In the genomic region with DNA sequence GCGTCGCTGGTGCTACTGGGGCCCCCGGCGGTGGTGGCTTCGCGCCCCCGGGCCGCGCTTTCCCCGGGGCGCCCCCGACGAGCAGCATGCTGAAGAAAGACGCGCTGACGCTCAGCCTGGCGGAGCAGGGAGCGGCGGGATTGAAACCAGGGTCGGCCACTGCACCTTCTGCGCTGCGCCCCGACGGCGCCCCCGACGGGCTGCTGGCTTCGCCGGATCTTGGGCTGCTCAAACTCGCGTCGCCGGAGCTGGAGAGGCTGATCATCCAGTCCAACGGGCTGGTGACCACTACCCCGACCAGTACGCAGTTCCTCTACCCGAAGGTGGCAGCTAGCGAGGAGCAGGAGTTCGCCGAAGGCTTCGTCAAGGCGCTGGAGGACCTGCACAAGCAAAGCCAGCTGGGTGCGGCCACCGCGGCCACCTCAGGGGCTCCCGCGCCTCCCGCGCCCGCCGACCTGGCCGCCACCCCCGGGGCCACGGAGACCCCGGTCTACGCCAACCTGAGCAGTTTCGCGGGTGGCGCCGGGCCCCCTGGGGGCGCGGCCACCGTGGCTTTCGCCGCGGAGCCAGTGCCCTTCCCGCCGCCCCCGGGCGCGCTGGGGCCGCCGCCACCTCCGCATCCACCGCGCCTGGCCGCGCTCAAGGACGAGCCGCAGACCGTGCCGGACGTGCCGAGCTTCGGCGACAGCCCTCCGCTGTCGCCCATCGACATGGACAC, we compare ENCODE assay signal across 8 mouse cellular contexts. TPM values are rescaled to one million over a fixed set of nuclear protein-coding genes. Genes with fewer than 3 reads are reported as not detected.
DNase-seq lines count a peak whose midpoint lies in the region; ATAC-seq and TF ChIP-seq lines count a peak whose summit lies in the region.

No protein-coding gene starts in this region.

- DNase-seq in lung, postnatal 0 days (ENCODE audit: low spot score): no peak
- DNase-seq in lung, postnatal 14 days: no peak
- peak in 1 of 2 experiments; percentile 55 for DNase-seq in spleen, adult 2 months (ENCODE audit: low read depth in 1 of 2, low spot score in 2 of 2)
- no peak for DNase-seq in embryo, embryonic 10.5 days (ENCODE audit: low spot score)

- 0 out of 2 replicates have a peak, but pooled peaks cover 7% of the 10 kb centered on the region for H3K36me3 ChIP-seq in lung, postnatal 0 days (ENCODE audit: insufficient read depth, low read length)
- H3K36me3 ChIP-seq in forebrain, embryonic 16.5 days (ENCODE audit: control insufficient read depth, insufficient read depth): no peaks in the 10 kb centered on the region
- H3K36me3 ChIP-seq in intestine, embryonic 16.5 days (ENCODE audit: control insufficient read depth, insufficient read depth, low read length): no peaks in the 10 kb centered on the region
- no peaks in the 10 kb centered on the region for H3K36me3 ChIP-seq in liver, embryonic 15.5 days (replicated peaks)
- peaks cover 11% of the 10 kb centered on the region for H3K36me3 ChIP-seq in spleen, adult 2 months (ENCODE audit: control insufficient read depth, insufficient read depth, low read length)

- H3K9ac ChIP-seq in lung, postnatal 0 days (replicated peaks; ENCODE audit: low read depth): peak overlapping the region; percentile 99
- H3K9ac ChIP-seq in forebrain, embryonic 16.5 days (replicated peaks; ENCODE audit: low read depth, low read length): peak overlapping the region; percentile 93
- peak overlapping the region; percentile 99 for H3K9ac ChIP-seq in intestine, embryonic 16.5 days (ENCODE audit: low read depth, low read length)
- H3K9ac ChIP-seq in liver, embryonic 15.5 days: peak overlapping the region; percentile 100

- TF ChIP-seq EP300 in lung, postnatal 0 days (IDR thresholded peaks at IDR 0.05): no peak

- peak overlapping the region; percentile 98 for H3K4me3 ChIP-seq in lung, postnatal 0 days (ENCODE audit: low read depth, low read length)
- H3K4me3 ChIP-seq in brown adipose tissue, adult 24 weeks (ENCODE audit: insufficient read depth, low read depth, low read length): peak overlapping the region; percentile 100
- H3K4me3 ChIP-seq in forebrain, embryonic 16.5 days (replicated peaks; ENCODE audit: low read length): peak overlapping the region; percentile 62
- peak overlapping the region; percentile 91 for H3K4me3 ChIP-seq in intestine, embryonic 16.5 days (ENCODE audit: low read length)
- H3K4me3 ChIP-seq in liver, embryonic 15.5 days (replicated peaks): peak overlapping the region; percentile 80
- H3K4me3 ChIP-seq in spleen, adult 2 months (ENCODE audit: extremely low read depth, insufficient read depth, insufficient read length): peak overlapping the region; percentile 87

- H3K4me1 ChIP-seq in lung, postnatal 0 days (ENCODE audit: insufficient read depth, low read depth, low read length): peaks cover 32% of the 10 kb centered on the region
- peaks cover 21% of the 10 kb centered on the region for H3K4me1 ChIP-seq in brown adipose tissue, adult 24 weeks (ENCODE audit: control insufficient read depth, insufficient read depth, insufficient read length, low read length)
- peaks cover 49% of the 10 kb centered on the region for H3K4me1 ChIP-seq in forebrain, embryonic 16.5 days (replicated peaks; ENCODE audit: control insufficient read depth, insufficient read depth, low read length)
- peaks cover 47% of the 10 kb centered on the region for H3K4me1 ChIP-seq in intestine, embryonic 16.5 days (ENCODE audit: control insufficient read depth, insufficient read depth, low read length)
- peaks cover 69% of the 10 kb centered on the region for H3K4me1 ChIP-seq in liver, embryonic 15.5 days (replicated peaks)
- H3K4me1 ChIP-seq in spleen, adult 2 months (ENCODE audit: control insufficient read depth, insufficient read depth, insufficient read length): peaks cover 39% of the 10 kb centered on the region

- no peak for TF ChIP-seq POLR2A in spleen, adult 2 months (IDR thresholded peaks at IDR 0.05; ENCODE audit: low read depth, low read length)

- no peak; the same call in 1 of the 2 replicates for ATAC-seq in lung, postnatal 0 days
- ATAC-seq in forebrain, embryonic 16.5 days: peak; percentile 1
- no peak; the same call in none of the 2 replicates for ATAC-seq in intestine, embryonic 16.5 days
- peak; percentile 16 for ATAC-seq in liver, embryonic 15.5 days (ENCODE audit: insufficient read depth)

- peak; percentile 44; the same call in 1 of the 2 replicates for TF ChIP-seq CTCF in lung, postnatal 0 days (IDR thresholded peaks at IDR 0.05)
- no peak for TF ChIP-seq CTCF in spleen, adult 2 months (IDR thresholded peaks at IDR 0.05; ENCODE audit: extremely low read depth, insufficient read depth, insufficient read length, insufficient replicate concordance)

- H3K27me3 ChIP-seq in lung, postnatal 0 days (replicated peaks; ENCODE audit: insufficient read depth, low read length): no peaks in the 10 kb centered on the region
- no peaks in the 10 kb centered on the region for H3K27me3 ChIP-seq in forebrain, embryonic 16.5 days (replicated peaks; ENCODE audit: control insufficient read depth, insufficient read depth, low read length)
- no peaks in the 10 kb centered on the region for H3K27me3 ChIP-seq in intestine, embryonic 16.5 days (replicated peaks; ENCODE audit: control insufficient read depth, insufficient read depth, low read length)
- H3K27me3 ChIP-seq in liver, embryonic 15.5 days: no peaks in the 10 kb centered on the region
- H3K27me3 ChIP-seq in spleen, adult 2 months (ENCODE audit: control insufficient read depth, insufficient read depth, low read length): no peaks in the 10 kb centered on the region

- H3K9me3 ChIP-seq in lung, postnatal 0 days (ENCODE audit: low read length): no peaks in the 10 kb centered on the region
- H3K9me3 ChIP-seq in forebrain, embryonic 16.5 days (ENCODE audit: control insufficient read depth, low read length): no peaks in the 10 kb centered on the region
- H3K9me3 ChIP-seq in intestine, embryonic 16.5 days (ENCODE audit: control insufficient read depth, low read length): no peaks in the 10 kb centered on the region
- H3K9me3 ChIP-seq in liver, embryonic 15.5 days (replicated peaks): no peaks in the 10 kb centered on the region

- peak overlapping the region; percentile 99 for H3K27ac ChIP-seq in lung, postnatal 0 days (ENCODE audit: low read length)
- peak overlapping the region; percentile 99 for H3K27ac ChIP-seq in brown adipose tissue, adult 24 weeks (replicated peaks; ENCODE audit: low read depth, low read length)
- H3K27ac ChIP-seq in forebrain, embryonic 16.5 days (ENCODE audit: low read length): peak overlapping the region; percentile 97
- peak overlapping the region; percentile 99 for H3K27ac ChIP-seq in intestine, embryonic 16.5 days (ENCODE audit: low read length)
- peak overlapping the region; percentile 95 for H3K27ac ChIP-seq in liver, embryonic 15.5 days (replicated peaks)
- peak overlapping the region; percentile 98 for H3K27ac ChIP-seq in spleen, adult 2 months (ENCODE audit: insufficient read depth, low read length)

- H3K4me2 ChIP-seq in lung, postnatal 0 days (replicated peaks; ENCODE audit: low read depth, low read length): peak overlapping the region; percentile 64
- H3K4me2 ChIP-seq in forebrain, embryonic 16.5 days (ENCODE audit: low read length): peak overlapping the region; percentile 80
- peak overlapping the region; percentile 59 for H3K4me2 ChIP-seq in intestine, embryonic 16.5 days (ENCODE audit: low read depth, low read length)
- peak overlapping the region; percentile 99 for H3K4me2 ChIP-seq in liver, embryonic 15.5 days

- WGBS in lung, postnatal 0 days: 4% methylated on average over 69 of the region's 89 CpGs
- under 1% methylated on average over 74 of the region's 89 CpGs for WGBS in forebrain, embryonic 16.5 days
- under 1% methylated on average over 87 of the region's 89 CpGs for WGBS in intestine, embryonic 16.5 days
- whole genome bisulfite sequencing in liver, embryonic 15.5 days (ENCODE audit: insufficient replicate concordance): under 1% methylated on average over 85 of the region's 89 CpGs
- WGBS in spleen, adult 2 months: under 1% methylated on average over 89 of the region's 89 CpGs

RNA-seq across cellular contexts. Expression of gene Jund, which starts 0.5 kb away (rescaled TPM):
- polyA plus RNA-seq in lung, postnatal 0 days (2015; fragmentation: Nextera tagmentation; extraction: Ambion mirVana): 107 and 109 TPM in 2 replicates
- 106 and 111 TPM in 2 replicates for polyA plus RNA-seq in brown adipose tissue, adult 24 weeks (2012; ENCODE audit: insufficient read depth, insufficient read length, missing spikeins)
- polyA plus RNA-seq in forebrain, embryonic 16.5 days (2015; fragmentation: Nextera tagmentation; extraction: Ambion mirVana): 54.6 and 57.7 TPM in 2 replicates
- 37.3 and 52.2 TPM in 2 replicates for polyA plus RNA-seq in intestine, embryonic 16.5 days (2015; fragmentation: Nextera tagmentation; extraction: Ambion mirVana)
- 23.7 and 26.1 TPM in 2 replicates for polyA plus RNA-seq in liver, embryonic 15.5 days (2015; fragmentation: Nextera tagmentation; extraction: Ambion mirVana)
- 269 and 455 TPM in 2 replicates for polyA plus RNA-seq in spleen, adult 2 months (2012; rRNA removed)

RNA-seq across cellular contexts. Expression of gene Iqcn, which starts 4.0 kb away (rescaled TPM):
- 0.04 and 0.07 TPM in 2 replicates for polyA plus RNA-seq in lung, postnatal 0 days (2015; fragmentation: Nextera tagmentation; extraction: Ambion mirVana)
- polyA plus RNA-seq in brown adipose tissue, adult 24 weeks (2012; ENCODE audit: insufficient read depth, insufficient read length, missing spikeins): not detected in 2 replicates
- 0.11 and 0.14 TPM in 2 replicates for polyA plus RNA-seq in forebrain, embryonic 16.5 days (2015; fragmentation: Nextera tagmentation; extraction: Ambion mirVana)
- polyA plus RNA-seq in intestine, embryonic 16.5 days (2015; fragmentation: Nextera tagmentation; extraction: Ambion mirVana): not detected in 2 replicates
- polyA plus RNA-seq in liver, embryonic 15.5 days (2015; fragmentation: Nextera tagmentation; extraction: Ambion mirVana): 0.01 and 0.02 TPM in 2 replicates
- polyA plus RNA-seq in spleen, adult 2 months (2012; rRNA removed): 0.08 and 0.09 TPM in 2 replicates

RNA-seq across cellular contexts. Expression of gene Gm3336, which starts 19.1 kb away (rescaled TPM):
- 0.50 and 0.54 TPM in 2 replicates for polyA plus RNA-seq in lung, postnatal 0 days (2015; fragmentation: Nextera tagmentation; extraction: Ambion mirVana)
- not detected in 2 replicates for polyA plus RNA-seq in brown adipose tissue, adult 24 weeks (2012; ENCODE audit: insufficient read depth, insufficient read length, missing spikeins)
- polyA plus RNA-seq in forebrain, embryonic 16.5 days (2015; fragmentation: Nextera tagmentation; extraction: Ambion mirVana): not detected in 2 replicates
- 3.3 and 4.1 TPM in 2 replicates for polyA plus RNA-seq in intestine, embryonic 16.5 days (2015; fragmentation: Nextera tagmentation; extraction: Ambion mirVana)
- 0.13 and 0.35 TPM in 2 replicates for polyA plus RNA-seq in liver, embryonic 15.5 days (2015; fragmentation: Nextera tagmentation; extraction: Ambion mirVana)
- polyA plus RNA-seq in spleen, adult 2 months (2012; rRNA removed): 0.65 and 0.92 TPM in 2 replicates

RNA-seq across cellular contexts. Expression of gene Pde4c, which starts 24.2 kb away (rescaled TPM):
- 0.93 and 2.0 TPM in 2 replicates for polyA plus RNA-seq in lung, postnatal 0 days (2015; fragmentation: Nextera tagmentation; extraction: Ambion mirVana)
- 0.36 and 1.7 TPM in 2 replicates for polyA plus RNA-seq in brown adipose tissue, adult 24 weeks (2012; ENCODE audit: insufficient read depth, insufficient read length, missing spikeins)
- 0.12 and 0.54 TPM in 2 replicates for polyA plus RNA-seq in forebrain, embryonic 16.5 days (2015; fragmentation: Nextera tagmentation; extraction: Ambion mirVana)
- 0.28 and 0.64 TPM in 2 replicates for polyA plus RNA-seq in intestine, embryonic 16.5 days (2015; fragmentation: Nextera tagmentation; extraction: Ambion mirVana)
- polyA plus RNA-seq in liver, embryonic 15.5 days (2015; fragmentation: Nextera tagmentation; extraction: Ambion mirVana): 1.4 and 1.9 TPM in 2 replicates
- polyA plus RNA-seq in spleen, adult 2 months (2012; rRNA removed): 2.8 and 3.6 TPM in 2 replicates

RNA-seq across cellular contexts. Expression of gene Lsm4, which starts 26.2 kb away (rescaled TPM):
- polyA plus RNA-seq in lung, postnatal 0 days (2015; fragmentation: Nextera tagmentation; extraction: Ambion mirVana): 95.9 and 104 TPM in 2 replicates
- 89.4 and 121 TPM in 2 replicates for polyA plus RNA-seq in brown adipose tissue, adult 24 weeks (2012; ENCODE audit: insufficient read depth, insufficient read length, missing spikeins)
- 166 and 168 TPM in 2 replicates for polyA plus RNA-seq in forebrain, embryonic 16.5 days (2015; fragmentation: Nextera tagmentation; extraction: Ambion mirVana)
- polyA plus RNA-seq in intestine, embryonic 16.5 days (2015; fragmentation: Nextera tagmentation; extraction: Ambion mirVana): 228 and 246 TPM in 2 replicates
- 148 and 155 TPM in 2 replicates for polyA plus RNA-seq in liver, embryonic 15.5 days (2015; fragmentation: Nextera tagmentation; extraction: Ambion mirVana)
- polyA plus RNA-seq in spleen, adult 2 months (2012; rRNA removed): 109 and 137 TPM in 2 replicates

Comparison
In these comparisons a context has a peak if more than half of its experiments do, and no peak if none do; other contexts are left out.
1. ATAC-seq: peak in forebrain, embryonic 16.5 days (single experiment) and liver, embryonic 15.5 days (single experiment); none in lung, postnatal 0 days (single experiment) and intestine, embryonic 16.5 days (single experiment).
2. Peak in every context shown above with its lines, with median percentiles within 50 percentile points of each other: H3K27ac ChIP-seq, H3K4me2 ChIP-seq, H3K4me3 ChIP-seq and H3K9ac ChIP-seq.